In genomic region chr13:117242621-117243020, GRCm38 (mm10) we compare ENCODE assay signal across 24 mouse cellular contexts. TPM values are rescaled to one million over a fixed set of nuclear protein-coding genes. Genes with fewer than 3 reads are reported as not detected.
A peak's percentile ranks its signal among the peaks of the same experiment; 100 is the strongest.
DNase-seq lines count a peak whose midpoint lies in the region; ATAC-seq lines count a peak whose summit lies in the region.
"Had no signal": no experiment of that assay in that cellular context is flagged by ENCODE, and none has a peak within 500 bp of the region (broad histone marks: within the 10 kb centered on the region; RNA-seq: fewer than 3 reads in every experiment).

No protein-coding gene starts in this region.

- H3K9ac ChIP-seq in intestine, embryonic 16.5 days (ENCODE audit: low read depth, low read length), result no peak overlapping the region
- H3K9ac ChIP-seq: heart, embryonic 12.5 days; hindbrain, embryonic 13.5 days; kidney, embryonic 15.5 days; limb, embryonic 12.5 days; liver, embryonic 13.5 days had no signal

- no peaks in the 10 kb centered on the region for H3K36me3 ChIP-seq in heart, embryonic 10.5 days
- H3K36me3 ChIP-seq in embryonic facial prominence, embryonic 10.5 days (replicated peaks), result 0 out of 2 replicates have a peak, but pooled peaks cover 5% of the 10 kb centered on the region
- no peaks in the 10 kb centered on the region for H3K36me3 ChIP-seq in intestine, embryonic 16.5 days (ENCODE audit: control insufficient read depth, insufficient read depth, low read length)
- H3K36me3 ChIP-seq: heart, embryonic 12.5 days; hindbrain, embryonic 13.5 days; kidney, embryonic 15.5 days; limb, embryonic 12.5 days; liver, embryonic 13.5 days had no signal

- H3K27me3 ChIP-seq in heart, embryonic 10.5 days (ENCODE audit: insufficient read depth, poor library complexity, severe bottlenecking), result no peaks in the 10 kb centered on the region
- H3K27me3 ChIP-seq in embryonic facial prominence, embryonic 10.5 days (replicated peaks; ENCODE audit: low read depth, poor library complexity, severe bottlenecking), result no peaks in the 10 kb centered on the region
- H3K27me3 ChIP-seq in intestine, embryonic 16.5 days (replicated peaks; ENCODE audit: control insufficient read depth, insufficient read depth, low read length), result no peaks in the 10 kb centered on the region
- H3K27me3 ChIP-seq: heart, embryonic 12.5 days; hindbrain, embryonic 13.5 days; kidney, embryonic 15.5 days; limb, embryonic 12.5 days; liver, embryonic 13.5 days had no signal

- H3K27ac ChIP-seq in heart, embryonic 10.5 days, result no peak overlapping the region
- H3K27ac ChIP-seq in embryonic facial prominence, embryonic 10.5 days (replicated peaks), result no peak overlapping the region
- H3K27ac ChIP-seq in intestine, embryonic 16.5 days (ENCODE audit: low read length), result no peak overlapping the region
- H3K27ac ChIP-seq: forebrain, embryonic 10.5 days; hindbrain, embryonic 13.5 days; kidney, embryonic 15.5 days; limb, embryonic 12.5 days; liver, embryonic 13.5 days had no signal

- H3K4me2 ChIP-seq in intestine, embryonic 16.5 days (ENCODE audit: low read depth, low read length), result no peak overlapping the region
- H3K4me2 ChIP-seq: heart, embryonic 12.5 days; hindbrain, embryonic 13.5 days; kidney, embryonic 15.5 days; limb, embryonic 12.5 days; liver, embryonic 13.5 days had no signal

- H3K9me3 ChIP-seq in heart, embryonic 10.5 days, result no peaks in the 10 kb centered on the region
- no peaks in the 10 kb centered on the region for H3K9me3 ChIP-seq in embryonic facial prominence, embryonic 10.5 days
- no peaks in the 10 kb centered on the region for H3K9me3 ChIP-seq in intestine, embryonic 16.5 days (ENCODE audit: control insufficient read depth, low read length)
- H3K9me3 ChIP-seq: forebrain, embryonic 10.5 days; heart, embryonic 12.5 days; hindbrain, embryonic 13.5 days; kidney, embryonic 15.5 days; limb, embryonic 12.5 days; liver, embryonic 13.5 days had no signal

- DNase-seq in heart, embryonic 10.5 days (ENCODE audit: low spot score), result peak; percentile 7
- no peak for DNase-seq in heart, adult 18-20 months
- DNase-seq in embryonic facial prominence, embryonic 10.5 days (ENCODE audit: low spot score), result no peak
- no peak for DNase-seq in cerebellum, postnatal 25 days
- DNase-seq: adrenal gland, postnatal 14 days; cerebellum, adult 2 months; liver, embryonic 13.5 days; right cerebral cortex, postnatal 4 days had no signal

- H3K4me3 ChIP-seq in heart, embryonic 10.5 days, result no peak overlapping the region
- H3K4me3 ChIP-seq in embryonic facial prominence, embryonic 10.5 days, result no peak overlapping the region
- H3K4me3 ChIP-seq in intestine, embryonic 16.5 days (ENCODE audit: low read length), result no peak overlapping the region
- H3K4me3 ChIP-seq: forebrain, embryonic 10.5 days; heart, embryonic 12.5 days; hindbrain, embryonic 13.5 days; kidney, embryonic 15.5 days; limb, embryonic 12.5 days; liver, embryonic 13.5 days had no signal

- peak; percentile 36 for ATAC-seq in CD4-positive, CD25-positive, alpha-beta regulatory T cell, adult 4 months
- peak; percentile 10; the same call in 1 of the 2 replicates for ATAC-seq in granulocyte monocyte progenitor cell, adult 5-6 weeks (replicated peaks; ENCODE audit: poor library complexity, severe bottlenecking)
- ATAC-seq in monocyte, adult 5-6 weeks (replicated peaks; ENCODE audit: insufficient number of reproducible peaks, low FRiP score, low TSS enrichment, poor library complexity, severe bottlenecking), result peak; percentile 17; the same call in 1 of the 2 replicates
- no peak for ATAC-seq in intestine, embryonic 16.5 days
- ATAC-seq: intestine, postnatal 0 days had no signal

- H3K4me1 ChIP-seq in heart, embryonic 10.5 days, result peaks cover 6% of the 10 kb centered on the region; the same call in 1 of the 2 replicates
- H3K4me1 ChIP-seq in embryonic facial prominence, embryonic 10.5 days, result 0 out of 2 replicates have a peak, but pooled peaks cover 3% of the 10 kb centered on the region
- H3K4me1 ChIP-seq in intestine, embryonic 16.5 days (ENCODE audit: control insufficient read depth, insufficient read depth, low read length), result no peaks in the 10 kb centered on the region
- H3K4me1 ChIP-seq: forebrain, embryonic 10.5 days; hindbrain, embryonic 13.5 days; kidney, embryonic 15.5 days; liver, embryonic 13.5 days had no signal

- 82% methylated on average over 5 of the region's 5 CpGs for WGBS in heart, embryonic 10.5 days
- WGBS in embryonic facial prominence, embryonic 10.5 days, result 89% methylated on average over 5 of the region's 5 CpGs
- 68% methylated on average over 5 of the region's 5 CpGs for WGBS in intestine, embryonic 16.5 days

RNA-seq across cellular contexts. Expression of gene Gm17509, which starts 21.7 kb away (rescaled TPM):
- polyA plus RNA-seq in heart, embryonic 10.5 days (2016; fragmentation: Nextera tagmentation; extraction: Ambion mirVana), result 0.27 and 0.36 TPM in 2 replicates
- total RNA-seq in heart, adult 18-20 months (2021), result not detected
- polyA plus RNA-seq in CD4-positive, CD25-positive, alpha-beta regulatory T cell, adult 4 months (2017; shearing (Covaris generic)), result under 1 TPM in 1 of 2 experiments, not detected in 1; 0.32 TPM
- total RNA-seq in granulocyte monocyte progenitor cell, adult 5-6 weeks (2014; fragmentation: Nextera tagmentation), result not detected in 2 replicates
- 0.17 and 0.82 TPM in 2 replicates for total RNA-seq in granulocyte monocyte progenitor cell, adult 5-6 weeks (2017)
- total RNA-seq in monocyte, adult 5-6 weeks (2017), result 0.19 to 0.21 TPM in 2 of 3 replicates, not detected in the other
- polyA plus RNA-seq in embryonic facial prominence, embryonic 10.5 days (2016; fragmentation: Nextera tagmentation; extraction: Ambion mirVana), result 0.45 and 0.59 TPM in 2 replicates
- polyA plus RNA-seq in intestine, embryonic 16.5 days (2015; fragmentation: Nextera tagmentation; extraction: Ambion mirVana), result not detected in 2 replicates
- total RNA-seq: adrenal gland, postnatal 14 days; gastrocnemius, adult 18-20 months; gastrocnemius, postnatal 4 days; heart, postnatal 25 days; megakaryocyte-erythroid progenitor cell, adult 5-6 weeks had no signal
- polyA plus RNA-seq: intestine, postnatal 0 days; large intestine, adult 2 months; liver, embryonic 13.5 days; lung, embryonic 16.5 days had no signal

RNA-seq across cellular contexts. Expression of gene Emb, which starts 34.3 kb away (rescaled TPM):
- polyA plus RNA-seq in heart, embryonic 10.5 days (2016; fragmentation: Nextera tagmentation; extraction: Ambion mirVana), result 26.6 and 44.9 TPM in 2 replicates
- total RNA-seq in heart, adult 18-20 months (2021), result 10 to 100 TPM; 12.0 to 14.3 TPM
- 100 to 1,000 TPM; 123 to 124 TPM for polyA plus RNA-seq in CD4-positive, CD25-positive, alpha-beta regulatory T cell, adult 4 months (2017; shearing (Covaris generic))
- 367 and 442 TPM in 2 replicates for total RNA-seq in granulocyte monocyte progenitor cell, adult 5-6 weeks (2014; fragmentation: Nextera tagmentation)
- 642 and 682 TPM in 2 replicates for total RNA-seq in granulocyte monocyte progenitor cell, adult 5-6 weeks (2017)
- 124 to 196 TPM (median 176 TPM) in 3 replicates for total RNA-seq in monocyte, adult 5-6 weeks (2017)
- polyA plus RNA-seq in embryonic facial prominence, embryonic 10.5 days (2016; fragmentation: Nextera tagmentation; extraction: Ambion mirVana), result 49.2 and 54.0 TPM in 2 replicates
- 8.3 and 9.2 TPM in 2 replicates for polyA plus RNA-seq in intestine, embryonic 16.5 days (2015; fragmentation: Nextera tagmentation; extraction: Ambion mirVana)
